Mouse (Mus musculus) heart, adult 18-20 months (tissue): ENCODE measurements around the gene Ccdc107. TPM values are rescaled to one million over a fixed set of nuclear protein-coding genes. Genes with fewer than 3 reads are reported as not detected.

Experiments used
- DNase-seq, 2 experiments: peaks; one replicate each; pipeline ENCODE4 v3.0.0; 2021 to 2022; ENCODE audit warnings: mixed read lengths in 1 of 2
- long read RNA-seq, 2 experiments: library from polyadenylated mRNA; stranded (forward); transcript quantifications; one replicate each; pipeline ENCODE4 v2.0.0; 2021
- total RNA-seq, 2 experiments: library from RNA; stranded (reverse); gene quantifications; 2 replicates each; pipeline ENCODE4 v1.2.3; 2021

Gene Ccdc107
- total RNA-seq: 10 to 100 TPM; 29.2 to 31.7 TPM
- long read RNA-seq, experiment 1, transcript Ccdc107-201 (6 exons, 817 nt): major isoform, 39 of 48 reads
- long read RNA-seq, experiment 1, partial matches to known transcripts: 4 of 48 reads
- long read RNA-seq, experiment 1, other reads (novel, unspliced or antisense): 4 of 48 reads
- long read RNA-seq, experiment 2, transcript Ccdc107-201 (6 exons, 817 nt): major isoform, 32 of 36 reads
- long read RNA-seq, experiment 2, partial matches to known transcripts: 0 of 36 reads
- long read RNA-seq, experiment 2, other reads (novel, unspliced or antisense): 3 of 36 reads

- peak; percentile 89 to 97 for DNase-seq
Observed at GRCm38 (mm10) chr4:43492821-43493185, at the start of gene Ccdc107. Gene Ccdc107, plus strand, starts transcription at chr4:43492900.

- peak in 1 of 2 experiments; percentile 46 for DNase-seq
Observed at GRCm38 (mm10) chr4:43443511-43443910, 49.2 kb upstream of the Ccdc107 start.

GRCm38 (mm10) chr4:43447251-43447650 lies 45.4 kb upstream of the Ccdc107 start:
- peak in 1 of 2 experiments; percentile 55 for DNase-seq

GRCm38 (mm10) chr4:43448554-43448953 lies 44.1 kb upstream of the Ccdc107 start:
- DNase-seq: peak in 1 of 2 experiments; percentile 47

GRCm38 (mm10) chr4:43452315-43452714 lies 40.4 kb upstream of the Ccdc107 start:
- peak in 1 of 2 experiments; percentile 34 for DNase-seq

GRCm38 (mm10) chr4:43453413-43453812 lies 39.3 kb upstream of the Ccdc107 start:
- DNase-seq: no peak

GRCm38 (mm10) chr4:43454041-43454836 lies 38.5 kb upstream of the Ccdc107 start, which contains the start of gene Cd72:
Gene Cd72, minus strand, starts transcription at chr4:43454628.
- peak; percentile 26 to 49 for DNase-seq

- no peak for DNase-seq
Observed at GRCm38 (mm10) chr4:43456470-43456869, 36.2 kb upstream of the Ccdc107 start.

GRCm38 (mm10) chr4:43457124-43457523 lies 35.6 kb upstream of the Ccdc107 start:
- DNase-seq: no peak

- DNase-seq: no peak
Observed at GRCm38 (mm10) chr4:43463102-43463501, 29.6 kb upstream of the Ccdc107 start.

GRCm38 (mm10) chr4:43465935-43466334 lies 26.8 kb upstream of the Ccdc107 start:
- no peak for DNase-seq

GRCm38 (mm10) chr4:43466872-43467271 lies 25.8 kb upstream of the Ccdc107 start:
- DNase-seq: no peak

GRCm38 (mm10) chr4:43470301-43470700 lies 22.4 kb upstream of the Ccdc107 start:
- DNase-seq: no peak

- no peak for DNase-seq
Observed at GRCm38 (mm10) chr4:43473636-43474035, 19.1 kb upstream of the Ccdc107 start.

- DNase-seq: no peak
Observed at GRCm38 (mm10) chr4:43476604-43477003, 16.1 kb upstream of the Ccdc107 start.

GRCm38 (mm10) chr4:43477857-43478533 lies 14.7 kb upstream of the Ccdc107 start:
- peak; percentile 93 to 94 for DNase-seq

GRCm38 (mm10) chr4:43478534-43478858 lies 14.2 kb upstream of the Ccdc107 start:
- DNase-seq: no peak

- DNase-seq: peak; percentile 69 to 88
Observed at GRCm38 (mm10) chr4:43478906-43479832, 13.5 kb upstream of the Ccdc107 start.

GRCm38 (mm10) chr4:43480985-43481384 lies 11.7 kb upstream of the Ccdc107 start:
- no peak for DNase-seq

- no peak for DNase-seq
Observed at GRCm38 (mm10) chr4:43481894-43482456, 10.7 kb upstream of the Ccdc107 start.

- DNase-seq: no peak
Observed at GRCm38 (mm10) chr4:43482591-43482990, 10.1 kb upstream of the Ccdc107 start.
